Mouse (Mus musculus): ENCODE results near the gene Rtkn2. TPM values are rescaled to one million over a fixed set of nuclear protein-coding genes. Genes with fewer than 3 reads are reported as not detected.

The Rtkn2 gene
- total RNA-seq, 2 experiments from 2014 or later: 4.4 to 5.1 TPM

GRCm38 (mm10) chr10:67995356-67995755 lies 16.0 kb downstream of the Rtkn2 start:
- no peak for DNase-seq (ENCODE audit: low spot score in 2 of 2)

- peak in 1 of 2 experiments; percentile 71 for DNase-seq (ENCODE audit: low spot score in 2 of 2)
Observed at GRCm38 (mm10) chr10:67996171-67996570, 16.8 kb downstream of the Rtkn2 start.

DNA sequence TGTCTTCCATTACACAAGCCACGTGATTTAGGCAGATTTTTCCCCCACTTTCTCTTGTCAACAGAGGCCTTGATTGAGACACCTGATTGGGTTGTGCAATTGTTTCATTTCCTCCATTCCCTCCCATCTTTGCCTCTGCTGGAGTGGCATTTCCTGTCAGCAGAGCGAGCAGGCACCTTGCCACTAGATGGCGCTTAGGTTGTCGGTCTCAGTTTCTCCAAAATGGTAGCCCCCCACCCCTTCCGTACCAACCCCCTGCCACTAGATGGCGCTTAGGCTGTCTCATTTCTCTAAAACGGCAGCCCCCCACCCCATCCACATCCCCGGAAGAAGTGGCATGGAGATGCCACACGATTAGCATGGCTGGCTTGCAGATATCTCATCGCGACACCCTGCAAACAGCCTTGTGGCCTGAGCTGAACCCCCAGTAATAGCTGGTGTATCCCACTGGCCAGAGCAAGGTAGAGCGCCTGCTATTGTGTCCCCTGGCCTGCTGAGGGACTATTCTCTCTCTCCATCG lies 18.8 kb downstream of the Rtkn2 start:
- DNase-seq (ENCODE audit: low spot score in 2 of 2): peak; percentile 73 to 78

DNA sequence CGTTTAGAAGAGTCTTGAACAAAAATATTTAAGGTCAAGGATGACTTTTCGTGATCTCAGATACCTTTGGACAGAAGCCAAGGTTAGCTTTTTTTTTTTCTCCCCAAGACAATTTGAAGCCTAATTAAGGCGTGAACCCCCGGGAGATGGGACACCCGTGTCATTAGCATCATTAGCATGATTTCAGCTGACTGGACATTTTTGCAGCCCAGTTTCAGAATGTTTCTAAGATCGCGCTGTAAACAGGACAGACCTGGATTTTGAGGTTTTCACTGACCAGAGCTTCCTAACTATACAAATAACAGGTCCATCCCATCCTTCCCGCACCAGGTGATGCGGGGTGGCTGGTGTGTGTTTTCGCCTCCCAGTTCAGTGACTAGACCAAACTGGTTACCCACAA lies 19.8 kb downstream of the Rtkn2 start:
- DNase-seq (ENCODE audit: low spot score in 2 of 2): no peak

- no peak for DNase-seq (ENCODE audit: low spot score in 2 of 2)
Observed at GRCm38 (mm10) chr10:68001456-68001855, 22.1 kb downstream of the Rtkn2 start.

DNA sequence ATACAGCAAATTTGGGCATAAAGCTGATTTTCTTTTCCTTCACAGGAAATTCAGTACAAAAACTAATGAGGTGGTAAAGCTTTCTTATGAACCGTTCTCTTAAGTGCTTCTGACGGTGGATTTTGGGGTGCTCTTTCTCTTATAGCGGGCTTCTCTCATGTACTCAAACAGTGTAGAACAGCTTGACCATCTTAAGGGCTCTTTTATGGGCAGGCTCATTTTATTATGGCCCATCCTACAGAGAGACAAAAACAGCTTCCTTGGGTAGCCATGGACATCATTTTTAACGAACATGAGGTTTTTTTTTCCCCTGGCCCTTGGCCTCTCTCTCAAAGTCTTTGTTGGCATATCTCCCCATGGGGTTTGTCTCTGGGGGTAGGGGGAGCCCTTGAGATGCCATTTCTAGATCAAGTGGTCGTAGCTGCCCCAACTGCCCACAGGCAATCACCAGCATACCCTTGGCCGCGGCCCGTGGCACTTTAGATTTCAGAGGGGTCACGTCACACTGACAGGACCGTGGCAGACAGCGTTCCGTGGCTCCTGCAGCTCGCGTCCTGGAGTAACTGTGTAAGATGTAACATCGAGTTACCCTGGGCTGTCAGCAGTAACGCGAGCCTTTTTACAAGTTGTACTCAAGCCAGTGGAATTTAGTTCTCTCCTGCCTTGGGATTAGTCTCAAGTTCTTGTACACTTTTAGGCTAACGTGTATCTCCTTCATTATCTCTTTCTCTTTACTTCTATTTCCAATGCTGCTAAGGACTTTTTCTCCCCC lies 24.5 kb downstream of the Rtkn2 start:
- no peak for DNase-seq (ENCODE audit: low spot score in 2 of 2)

- no peak for DNase-seq (ENCODE audit: low spot score in 2 of 2)
Observed at GRCm38 (mm10) chr10:68005404-68005803, 26.0 kb downstream of the Rtkn2 start.

DNA sequence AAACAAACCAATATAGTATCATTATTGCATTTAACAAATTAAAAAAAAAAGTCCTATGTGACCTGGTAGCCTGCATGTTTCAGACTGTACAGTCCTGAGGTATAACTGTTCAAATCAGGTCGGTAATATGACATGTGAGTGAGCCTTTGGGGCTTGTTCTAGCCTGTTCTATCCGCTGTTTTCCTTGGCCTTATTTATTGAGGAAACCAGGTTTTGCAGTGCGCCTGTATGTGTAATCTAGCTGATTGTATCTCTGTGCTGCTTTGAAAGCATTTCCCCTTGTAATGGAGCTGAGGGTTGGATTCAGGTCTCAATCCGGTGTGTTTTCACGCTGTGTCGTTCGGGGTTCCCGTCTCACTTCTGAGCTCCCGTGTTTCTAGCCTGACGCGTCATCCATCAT lies 27.1 kb downstream of the Rtkn2 start:
- DNase-seq (ENCODE audit: low spot score in 2 of 2): no peak

DNA sequence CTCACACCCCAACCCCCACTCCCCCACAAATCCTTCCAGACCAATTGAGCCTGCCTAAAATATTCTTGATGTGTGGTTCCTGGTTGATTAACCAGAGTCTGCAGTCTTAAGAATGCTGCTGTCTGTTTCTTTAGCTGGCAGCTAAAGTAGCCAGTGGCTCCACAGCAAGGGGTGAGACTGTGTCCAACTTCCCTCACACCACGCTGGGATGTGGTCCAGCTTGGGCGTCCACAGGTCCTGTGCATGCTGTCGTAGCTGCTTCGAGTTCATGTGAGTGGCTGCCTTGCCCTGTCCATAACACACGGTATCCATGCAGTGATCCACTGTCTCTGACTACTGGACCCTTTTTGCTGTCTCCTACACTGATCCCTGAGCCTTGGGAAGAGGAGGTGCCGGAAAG lies 27.7 kb downstream of the Rtkn2 start:
- no peak for DNase-seq (ENCODE audit: low spot score in 2 of 2)

DNA sequence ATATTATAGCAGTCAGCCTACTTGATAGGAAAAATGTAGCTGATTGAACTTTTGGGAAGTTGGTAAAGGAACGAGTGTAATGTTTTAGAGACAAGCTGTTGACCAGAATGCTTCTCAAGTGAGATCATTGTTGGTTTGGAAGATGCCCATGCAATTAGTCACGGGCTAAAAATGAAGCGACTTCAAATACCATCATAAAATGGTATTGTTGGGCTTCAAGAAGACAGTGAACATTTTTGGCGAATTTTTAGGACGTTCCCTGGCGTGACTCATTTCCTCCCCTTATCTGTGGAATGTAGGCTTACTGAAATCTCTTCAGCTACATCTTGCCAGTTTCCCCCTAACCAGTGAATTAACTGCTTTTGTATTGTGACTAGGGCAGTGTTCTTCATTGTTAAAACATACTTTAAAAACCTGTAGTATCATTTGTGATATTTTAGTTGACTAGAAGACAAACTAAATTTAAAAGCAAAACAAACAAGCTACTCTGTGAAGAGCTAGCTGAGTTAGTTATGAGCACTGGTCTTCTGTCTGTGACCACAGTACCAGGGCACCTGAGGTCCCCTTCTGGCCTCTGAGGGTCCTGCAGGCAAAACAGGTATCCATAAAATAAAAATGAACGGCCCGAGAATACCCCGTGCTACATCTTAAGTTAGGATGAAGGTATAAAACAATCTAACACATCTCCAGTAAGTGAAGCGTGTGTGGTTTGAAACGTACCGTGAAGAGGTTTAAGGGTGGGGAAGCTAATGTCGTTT lies 29.0 kb downstream of the Rtkn2 start:
- no peak for DNase-seq (ENCODE audit: low spot score in 2 of 2)

GRCm38 (mm10) chr10:68009301-68009700 lies 29.9 kb downstream of the Rtkn2 start:
- no peak for DNase-seq (ENCODE audit: low spot score in 2 of 2)

- no peak for DNase-seq (ENCODE audit: low spot score in 2 of 2)
Observed at GRCm38 (mm10) chr10:68009867-68010266, 30.5 kb downstream of the Rtkn2 start.

GRCm38 (mm10) chr10:68013137-68013536 lies 33.8 kb downstream of the Rtkn2 start:
- DNase-seq (ENCODE audit: low spot score in 2 of 2): no peak

- DNase-seq (ENCODE audit: low spot score in 2 of 2): no peak
Observed at GRCm38 (mm10) chr10:68020755-68021154, 41.4 kb downstream of the Rtkn2 start.

GRCm38 (mm10) chr10:68025660-68026059 lies 46.3 kb downstream of the Rtkn2 start:
- no peak for DNase-seq (ENCODE audit: low spot score in 2 of 2)

DNA sequence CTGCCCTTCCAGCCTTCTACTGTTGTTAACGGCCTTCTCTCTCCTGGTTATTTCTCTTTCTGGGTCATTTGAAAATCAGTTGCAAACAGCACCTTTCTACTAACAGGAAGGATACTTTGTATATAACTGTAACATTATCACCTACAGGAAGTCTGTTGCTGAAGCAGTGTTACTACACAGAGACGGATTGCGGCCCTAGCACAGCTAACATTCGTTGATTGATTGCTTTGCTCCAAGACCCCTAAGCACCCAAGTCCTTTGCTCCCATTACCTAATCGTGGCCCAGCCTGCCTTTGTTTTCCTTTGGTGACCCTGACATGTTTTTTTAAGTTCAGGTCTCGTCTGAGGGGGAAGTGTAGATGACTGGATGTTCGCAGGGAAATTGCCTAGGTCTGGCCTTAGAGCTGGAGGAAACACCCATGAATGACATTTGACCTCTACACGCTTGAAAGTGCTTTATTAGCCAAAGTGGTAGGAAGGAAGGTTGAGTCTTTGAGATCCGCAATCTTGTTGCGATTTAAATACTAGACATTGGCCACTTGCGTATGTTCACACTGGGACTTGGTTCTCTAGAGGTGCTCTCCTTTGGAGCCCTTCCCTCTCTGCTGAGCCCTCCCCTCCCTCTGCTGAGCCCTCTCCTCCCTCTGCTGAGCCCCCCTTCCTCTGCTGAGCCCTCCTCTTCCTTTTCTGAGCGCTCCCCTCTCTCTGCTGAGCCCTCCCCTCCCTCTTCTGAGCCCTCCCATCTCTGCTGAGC lies 49.1 kb downstream of the Rtkn2 start:
- no peak for DNase-seq (ENCODE audit: low spot score in 2 of 2)

DNA sequence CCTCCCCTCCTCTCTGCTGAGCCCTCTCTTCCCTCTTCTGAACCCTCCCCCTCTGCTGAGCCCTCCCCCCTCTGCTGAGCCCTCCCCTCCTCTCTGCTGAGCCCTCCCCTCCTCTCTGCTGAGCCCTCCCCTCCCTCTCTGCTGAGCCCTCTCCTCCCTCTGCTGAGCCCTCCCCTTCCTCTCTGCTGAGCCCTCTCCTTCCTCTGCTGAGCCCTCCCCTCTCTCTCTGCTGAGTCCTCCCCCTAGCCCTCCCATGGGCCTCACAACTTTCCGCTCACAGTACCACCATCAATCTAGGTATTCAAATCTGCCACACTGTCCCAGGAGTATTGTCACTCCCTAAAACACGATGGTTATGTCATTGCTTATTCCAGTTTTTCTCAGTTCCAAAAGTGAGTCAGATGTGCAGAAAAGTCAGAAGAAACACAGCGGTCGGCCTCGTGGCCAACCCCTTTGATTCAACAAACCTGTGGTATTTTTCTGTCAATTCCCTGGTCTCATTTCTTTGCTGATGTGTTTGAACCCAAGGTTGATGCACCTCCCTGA lies 49.8 kb downstream of the Rtkn2 start:
- no peak for DNase-seq (ENCODE audit: low spot score in 2 of 2)

DNA sequence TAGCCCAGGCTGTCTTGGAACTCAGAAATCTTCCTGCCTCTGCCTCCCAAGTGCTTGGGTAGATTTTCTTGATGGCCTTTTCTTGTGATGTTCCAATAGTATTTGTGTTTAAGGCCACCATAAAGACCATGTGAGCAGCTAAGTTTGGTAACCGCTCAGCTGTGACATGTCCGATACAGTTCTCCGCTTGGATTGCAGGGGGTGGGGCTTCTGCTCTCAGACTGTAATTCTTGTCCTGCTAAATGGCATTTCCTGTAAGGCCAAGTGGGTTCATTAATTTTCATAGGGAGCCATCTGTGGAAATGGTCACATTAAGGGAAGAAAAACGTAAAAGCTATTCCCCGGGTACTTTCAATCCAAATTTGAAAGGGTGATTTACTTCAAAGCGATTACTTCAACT lies 50.7 kb downstream of the Rtkn2 start:
- DNase-seq (ENCODE audit: low spot score in 2 of 2): no peak

- DNase-seq (ENCODE audit: low spot score in 2 of 2): no peak
Observed at GRCm38 (mm10) chr10:68035707-68036367, 56.5 kb downstream of the Rtkn2 start.

DNA sequence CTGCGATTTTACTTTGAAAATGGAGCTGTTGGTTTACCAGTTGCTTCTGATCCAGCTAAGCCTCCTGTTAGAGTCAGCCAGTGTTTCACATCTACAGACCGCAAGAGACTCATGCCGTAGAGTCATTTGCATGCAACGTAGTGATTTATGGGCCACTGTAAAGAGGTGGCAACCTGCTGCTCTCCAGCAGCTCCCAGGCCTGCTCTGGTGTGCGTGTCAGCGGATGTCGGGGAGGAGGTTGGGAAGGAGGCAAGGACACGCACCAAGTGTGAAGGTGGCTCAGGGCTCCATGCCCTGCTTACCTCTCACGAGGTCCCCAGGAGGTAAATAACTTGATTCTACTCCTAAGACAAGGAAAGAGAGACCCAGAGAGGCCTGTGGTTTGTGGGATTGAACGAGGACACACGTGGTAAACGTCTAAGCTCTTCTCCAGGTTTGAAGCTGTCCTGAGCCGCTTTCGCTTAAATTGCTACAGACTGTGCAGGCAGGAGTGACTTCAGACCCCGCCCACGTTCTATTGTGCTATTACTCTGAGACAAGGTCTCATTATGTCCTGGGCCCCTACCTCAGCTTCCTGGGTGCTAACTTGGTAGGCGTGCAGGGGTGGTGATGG lies 57.1 kb downstream of the Rtkn2 start:
- no peak for DNase-seq (ENCODE audit: low spot score in 2 of 2)

Data from layer of hippocampus, postnatal 14 days (tissue).